Mouse (Mus musculus) lung, postnatal 0 days (tissue): ENCODE measurements at regions not wholly inside any gene's neighbourhood (a gene's known extent, or its start where the extent isn't known, plus 50 kb on each side); places are given as distances from the start of the nearest gene placed in this dataset.

Experiments
- CTCF ChIP-seq: IDR thresholded peaks from 2 replicates; pipeline ENCODE4 v1.5.1; 2016; ENCODE audit warnings: antibody characterized with exemption, mild to moderate bottlenecking
- EP300 ChIP-seq: IDR thresholded peaks from 2 replicates; pipeline ENCODE4 v1.6.1; 2016; ENCODE audit warnings: antibody characterized with exemption, mild to moderate bottlenecking, control low read depth

GRCm38 (mm10) chr19:59761218-59761617 is 182.2 kb downstream of the Rab11fip2 start:
- no peak for TF ChIP-seq EP300
- no peak for TF ChIP-seq CTCF
